Mouse (Mus musculus): ENCODE measurements at regions not wholly inside any gene's neighbourhood (a gene's known extent, or its start where the extent isn't known, plus 50 kb on each side); places are given as distances from the start of the nearest gene placed in this dataset.

DNA sequence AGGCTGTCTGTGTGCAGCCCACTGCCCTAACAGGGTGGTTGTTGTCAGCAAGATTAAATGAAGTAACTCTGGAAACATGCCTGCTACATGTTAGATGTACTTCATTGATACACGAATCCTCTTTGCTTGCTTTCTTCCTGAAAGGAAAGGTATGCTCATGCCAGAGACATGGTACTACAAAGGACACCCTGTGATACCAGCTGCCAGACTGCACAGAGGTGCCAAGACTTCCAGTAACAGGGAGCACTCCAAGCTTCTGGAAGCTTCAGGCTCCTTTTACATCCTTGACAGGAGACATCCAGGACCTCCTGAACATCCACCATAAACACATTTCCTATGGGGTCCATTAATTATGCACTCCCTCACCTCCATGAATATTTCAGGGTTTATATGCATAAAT, 505.7 kb downstream of the 1810013L24Rik start:
- WGBS, result 79% methylated on average over 1 of the region's 1 CpGs
- Histone ChIP-seq H3K27ac (ENCODE audit: low read depth) (no peak overlapping the region), H3K36me3 (ENCODE audit: control insufficient read depth, insufficient read depth, low read length) (no peaks in the 10 kb centered on the region), H3K4me1 (replicated peaks; ENCODE audit: control insufficient read depth, insufficient read depth, low read length) (no peaks in the 10 kb centered on the region), H3K9me3 (ENCODE audit: control insufficient read depth, low read length) (no peaks in the 10 kb centered on the region), H3K4me3 (ENCODE audit: low read depth, low read length) (no peak overlapping the region), H3K4me2 (ENCODE audit: low read length) (no peak overlapping the region), H3K27me3 (replicated peaks; ENCODE audit: control insufficient read depth, insufficient read depth, low read length) (no peaks in the 10 kb centered on the region), H3K9ac (ENCODE audit: low read length) (no peak overlapping the region)
- DNase-seq (ENCODE audit: low spot score) (no peak), ATAC-seq (replicated peaks; ENCODE audit: low FRiP score, low TSS enrichment, low read depth) (no peak)

DNA sequence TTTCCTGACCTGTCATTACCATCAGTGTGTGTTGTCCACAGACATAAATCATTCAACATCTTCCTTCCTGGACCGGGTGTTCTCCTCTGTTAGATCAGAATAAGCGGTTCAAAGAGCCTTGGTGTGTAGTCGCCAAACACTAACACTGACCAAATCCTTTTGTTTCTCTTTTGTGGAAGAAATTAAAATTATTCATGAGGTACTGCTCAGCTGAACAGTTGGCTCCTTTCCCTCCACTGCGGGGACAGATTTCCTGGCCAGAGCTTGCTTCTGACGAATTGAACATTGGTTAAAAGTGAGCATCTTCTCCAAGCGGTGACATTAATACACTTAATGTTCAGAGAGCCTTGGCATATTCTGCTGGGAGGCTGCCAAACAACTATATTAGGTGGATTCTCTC, 506.2 kb downstream of the 1810013L24Rik start:
- Histone ChIP-seq H3K4me2 (ENCODE audit: low read length) (no peak overlapping the region), H3K9ac (ENCODE audit: low read length) (no peak overlapping the region), H3K36me3 (ENCODE audit: control insufficient read depth, insufficient read depth, low read length) (no peaks in the 10 kb centered on the region), H3K4me1 (replicated peaks; ENCODE audit: control insufficient read depth, insufficient read depth, low read length) (no peaks in the 10 kb centered on the region), H3K9me3 (ENCODE audit: control insufficient read depth, low read length) (no peaks in the 10 kb centered on the region), H3K27me3 (replicated peaks; ENCODE audit: control insufficient read depth, insufficient read depth, low read length) (no peaks in the 10 kb centered on the region), H3K4me3 (ENCODE audit: low read depth, low read length) (no peak overlapping the region), H3K27ac (ENCODE audit: low read depth) (no peak overlapping the region)
- DNase-seq (ENCODE audit: low spot score), result no peak
- 83% methylated on average over 6 of the region's 6 CpGs for WGBS
- no peak for ATAC-seq (replicated peaks; ENCODE audit: low FRiP score, low TSS enrichment, low read depth)

DNA sequence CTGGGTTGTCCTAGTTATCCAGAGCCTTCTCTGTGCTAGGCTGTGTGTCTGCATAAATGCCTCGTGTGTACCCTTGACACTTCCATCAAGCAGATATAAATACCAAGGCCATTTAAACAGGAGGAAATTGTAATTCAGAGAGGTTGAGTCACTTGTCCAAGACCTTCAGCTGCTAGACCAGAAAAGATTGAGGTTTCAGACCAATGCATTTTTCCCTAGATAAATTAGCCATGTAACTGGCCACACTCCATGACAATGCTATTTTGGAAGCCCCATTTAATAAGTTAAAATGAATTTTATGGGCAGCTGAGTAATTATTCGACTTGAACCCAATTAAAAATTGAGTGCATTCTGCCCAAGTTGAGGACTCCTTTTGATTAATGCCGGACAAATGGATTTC, 509.6 kb downstream of the 1810013L24Rik start:
- no peak overlapping the region for H3K4me2 ChIP-seq (ENCODE audit: low read length)
- WGBS, result 72% methylated on average over 3 of the region's 3 CpGs
- H3K27ac ChIP-seq (ENCODE audit: low read depth), result no peak overlapping the region
- H3K9ac ChIP-seq (ENCODE audit: low read length), result no peak overlapping the region
- DNase-seq (ENCODE audit: low spot score) (no peak), ATAC-seq (replicated peaks; ENCODE audit: low FRiP score, low TSS enrichment, low read depth) (no peak)
- no peaks in the 10 kb centered on the region for H3K9me3 ChIP-seq (ENCODE audit: control insufficient read depth, low read length)
- H3K36me3 ChIP-seq (ENCODE audit: control insufficient read depth, insufficient read depth, low read length), result no peaks in the 10 kb centered on the region
- no peak overlapping the region for H3K4me3 ChIP-seq (ENCODE audit: low read depth, low read length)
- no peaks in the 10 kb centered on the region for H3K27me3 ChIP-seq (replicated peaks; ENCODE audit: control insufficient read depth, insufficient read depth, low read length)
- H3K4me1 ChIP-seq (replicated peaks; ENCODE audit: control insufficient read depth, insufficient read depth, low read length), result no peaks in the 10 kb centered on the region

DNA sequence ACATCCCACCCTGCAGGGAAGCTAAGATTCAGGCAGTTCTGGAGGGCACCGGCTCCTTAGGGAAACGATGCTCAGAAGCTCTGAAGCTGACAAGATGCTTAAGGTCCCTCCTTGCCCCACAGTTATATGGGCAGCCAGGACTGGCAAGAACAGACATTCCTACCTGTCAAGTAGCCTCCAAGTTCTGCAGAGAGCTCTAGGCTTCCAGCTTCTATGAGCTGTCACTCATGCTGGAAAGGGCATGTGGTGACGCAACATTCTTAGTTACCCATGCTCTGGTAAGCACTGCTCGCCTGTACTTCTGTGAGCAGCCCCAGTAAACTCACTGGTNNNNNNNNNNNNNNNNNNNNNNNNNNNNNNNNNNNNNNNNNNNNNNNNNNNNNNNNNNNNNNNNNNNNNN, 511.3 kb downstream of the 1810013L24Rik start:
- no peaks in the 10 kb centered on the region for H3K4me1 ChIP-seq (replicated peaks; ENCODE audit: control insufficient read depth, insufficient read depth, low read length)
- H3K9me3 ChIP-seq (ENCODE audit: control insufficient read depth, low read length), result no peaks in the 10 kb centered on the region
- no peak for ATAC-seq (replicated peaks; ENCODE audit: low FRiP score, low TSS enrichment, low read depth)
- WGBS, result 93% methylated on average over 4 of the region's 4 CpGs
- no peak overlapping the region for H3K9ac ChIP-seq (ENCODE audit: low read length)
- H3K4me2 ChIP-seq (ENCODE audit: low read length), result no peak overlapping the region
- H3K36me3 ChIP-seq (ENCODE audit: control insufficient read depth, insufficient read depth, low read length), result no peaks in the 10 kb centered on the region
- no peak overlapping the region for H3K4me3 ChIP-seq (ENCODE audit: low read depth, low read length)
- H3K27ac ChIP-seq (ENCODE audit: low read depth), result no peak overlapping the region
- H3K27me3 ChIP-seq (replicated peaks; ENCODE audit: control insufficient read depth, insufficient read depth, low read length), result no peaks in the 10 kb centered on the region
- no peak for DNase-seq (ENCODE audit: low spot score)

DNA sequence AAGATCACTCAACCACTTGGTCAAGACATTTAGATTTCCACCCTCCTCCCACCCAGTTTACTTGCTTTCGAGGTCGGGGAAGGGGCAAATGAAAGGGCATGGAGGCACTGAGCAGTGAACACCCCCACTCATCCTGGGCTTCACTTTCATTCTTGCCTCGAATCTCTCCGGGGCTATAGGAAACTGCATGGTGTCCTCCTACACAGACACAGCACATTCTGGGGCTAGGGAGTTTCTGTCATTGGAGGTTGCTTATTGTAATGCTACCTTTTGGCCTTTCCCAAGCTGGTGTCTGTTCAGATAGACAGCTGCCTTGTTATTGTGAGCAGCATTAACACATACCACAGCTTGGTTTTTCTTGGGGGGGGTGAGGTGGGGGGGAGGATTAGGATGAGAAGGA, 523.9 kb downstream of the 1810013L24Rik start:
- DNase-seq (ENCODE audit: low spot score) (no peak), ATAC-seq (replicated peaks; ENCODE audit: low FRiP score, low TSS enrichment, low read depth) (no peak)
- no peak overlapping the region for H3K27ac ChIP-seq (ENCODE audit: low read depth)
- no peaks in the 10 kb centered on the region for H3K27me3 ChIP-seq (replicated peaks; ENCODE audit: control insufficient read depth, insufficient read depth, low read length)
- no peak overlapping the region for H3K4me3 ChIP-seq (ENCODE audit: low read depth, low read length)
- WGBS, result 73% methylated on average over 4 of the region's 4 CpGs
- H3K9me3 ChIP-seq (ENCODE audit: control insufficient read depth, low read length), result no peaks in the 10 kb centered on the region
- H3K9ac ChIP-seq (ENCODE audit: low read length), result no peak overlapping the region
- no peak overlapping the region for H3K4me2 ChIP-seq (ENCODE audit: low read length)
- H3K36me3 ChIP-seq (ENCODE audit: control insufficient read depth, insufficient read depth, low read length), result no peaks in the 10 kb centered on the region
- H3K4me1 ChIP-seq (replicated peaks; ENCODE audit: control insufficient read depth, insufficient read depth, low read length), result no peaks in the 10 kb centered on the region

DNA sequence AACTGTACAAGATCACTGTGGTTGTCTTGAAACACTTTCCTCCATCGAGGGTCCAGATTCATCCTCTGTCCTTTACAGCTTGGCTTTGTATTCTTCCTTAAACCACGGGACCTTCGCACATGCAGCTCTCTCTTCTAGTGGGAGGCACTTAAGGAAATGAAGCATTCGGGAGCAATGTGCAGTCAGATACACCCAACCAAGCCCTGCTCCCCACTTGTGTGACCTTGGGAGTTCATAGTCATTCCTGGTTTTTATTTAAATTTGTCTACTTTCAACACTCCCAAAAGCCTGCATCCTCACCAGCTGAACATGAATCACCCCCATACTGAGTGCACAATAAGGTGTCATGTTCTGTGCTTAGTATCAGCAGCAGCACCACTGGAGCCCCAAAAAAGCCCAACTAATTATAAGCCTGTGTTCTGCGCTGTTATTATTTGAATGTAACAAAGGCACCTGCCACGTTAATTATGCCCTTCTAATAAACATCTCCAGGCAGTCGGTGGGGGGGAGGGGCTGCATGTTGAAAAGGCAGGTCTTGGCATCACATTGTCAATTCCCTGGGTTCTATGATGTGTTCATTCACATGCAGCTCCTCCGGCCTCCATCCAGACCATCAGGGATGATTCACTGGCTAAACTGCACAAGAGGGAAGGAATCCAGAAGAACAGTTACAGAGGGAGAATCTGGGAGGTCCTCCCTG, 524.6 kb downstream of the 1810013L24Rik start:
- Histone ChIP-seq H3K4me2 (ENCODE audit: low read length) (no peak overlapping the region), H3K27me3 (replicated peaks; ENCODE audit: control insufficient read depth, insufficient read depth, low read length) (no peaks in the 10 kb centered on the region), H3K27ac (ENCODE audit: low read depth) (no peak overlapping the region), H3K4me3 (ENCODE audit: low read depth, low read length) (no peak overlapping the region), H3K9me3 (ENCODE audit: control insufficient read depth, low read length) (no peaks in the 10 kb centered on the region), H3K36me3 (ENCODE audit: control insufficient read depth, insufficient read depth, low read length) (no peaks in the 10 kb centered on the region), H3K4me1 (replicated peaks; ENCODE audit: control insufficient read depth, insufficient read depth, low read length) (no peaks in the 10 kb centered on the region), H3K9ac (ENCODE audit: low read length) (no peak overlapping the region)
- 79% methylated on average over 8 of the region's 8 CpGs for WGBS
- ATAC-seq (replicated peaks; ENCODE audit: low FRiP score, low TSS enrichment, low read depth) (no peak), DNase-seq (ENCODE audit: low spot score) (no peak)

DNA sequence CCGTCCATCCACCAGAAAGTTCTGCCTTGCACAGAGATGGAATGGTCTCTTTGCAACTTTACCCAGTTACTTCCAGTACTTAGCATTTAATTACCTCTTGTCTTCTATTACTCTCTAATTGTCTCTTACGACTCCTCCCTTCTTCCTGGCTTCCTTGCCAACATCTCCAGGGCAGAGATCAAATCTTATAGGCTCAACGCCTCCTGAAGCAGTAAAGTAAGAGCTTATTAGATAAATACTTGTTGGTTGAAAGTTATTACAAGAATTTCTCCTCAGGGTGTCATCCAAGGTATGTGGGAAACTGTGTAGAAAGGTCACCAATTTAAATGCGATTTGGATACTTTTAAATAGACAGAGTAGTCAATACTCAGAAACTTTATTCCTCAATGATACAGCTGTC, 528.8 kb downstream of the 1810013L24Rik start:
- H3K9me3 ChIP-seq (ENCODE audit: control insufficient read depth, low read length), result no peaks in the 10 kb centered on the region
- H3K36me3 ChIP-seq (ENCODE audit: control insufficient read depth, insufficient read depth, low read length), result no peaks in the 10 kb centered on the region
- ATAC-seq (replicated peaks; ENCODE audit: low FRiP score, low TSS enrichment, low read depth), result no peak
- no peaks in the 10 kb centered on the region for H3K4me1 ChIP-seq (replicated peaks; ENCODE audit: control insufficient read depth, insufficient read depth, low read length)
- DNase-seq (ENCODE audit: low spot score), result no peak
- no peak overlapping the region for H3K27ac ChIP-seq (ENCODE audit: low read depth)
- H3K9ac ChIP-seq (ENCODE audit: low read length), result no peak overlapping the region
- 80% methylated on average over 4 of the region's 4 CpGs for WGBS
- no peak overlapping the region for H3K4me2 ChIP-seq (ENCODE audit: low read length)
- no peak overlapping the region for H3K4me3 ChIP-seq (ENCODE audit: low read depth, low read length)
- no peaks in the 10 kb centered on the region for H3K27me3 ChIP-seq (replicated peaks; ENCODE audit: control insufficient read depth, insufficient read depth, low read length)

DNA sequence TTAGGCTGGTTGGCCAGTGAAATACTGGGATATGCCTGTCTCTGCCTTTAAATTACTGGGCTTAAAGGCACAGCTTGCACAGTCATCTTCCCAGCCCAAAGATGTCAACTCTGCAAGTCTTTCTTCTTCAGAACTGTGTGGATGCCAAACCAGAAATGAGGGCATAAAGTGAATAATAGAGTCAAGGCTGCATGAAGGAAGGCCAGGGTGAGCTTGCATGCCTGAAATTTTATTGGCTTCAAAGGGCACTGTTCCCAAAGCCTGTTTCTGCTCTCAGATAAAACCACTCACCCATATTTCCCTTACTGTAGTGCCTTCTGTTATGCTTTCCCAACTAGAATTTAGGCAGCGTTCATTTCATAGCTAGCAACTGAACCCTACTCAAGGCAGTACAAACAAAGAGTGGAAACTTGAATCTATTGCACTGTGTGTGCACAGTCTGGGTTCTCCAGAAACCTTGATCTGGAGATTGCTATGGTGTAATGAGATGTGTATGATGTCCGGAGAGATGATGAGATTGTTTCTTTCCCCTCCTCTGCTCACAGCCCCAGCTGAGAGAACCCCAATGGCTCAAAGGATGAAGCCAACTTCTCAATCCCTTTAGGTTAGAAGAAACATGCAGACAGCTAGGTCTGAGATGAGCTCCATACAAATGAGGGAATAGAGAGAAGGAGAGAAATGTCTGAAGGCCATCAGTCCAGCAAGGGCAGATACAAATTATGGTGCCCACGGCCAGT, 529.7 kb downstream of the 1810013L24Rik start:
- Histone ChIP-seq H3K9me3 (ENCODE audit: control insufficient read depth, low read length) (no peaks in the 10 kb centered on the region), H3K9ac (ENCODE audit: low read length) (no peak overlapping the region), H3K4me3 (ENCODE audit: low read depth, low read length) (no peak overlapping the region), H3K36me3 (ENCODE audit: control insufficient read depth, insufficient read depth, low read length) (no peaks in the 10 kb centered on the region), H3K27ac (ENCODE audit: low read depth) (no peak overlapping the region), H3K27me3 (replicated peaks; ENCODE audit: control insufficient read depth, insufficient read depth, low read length) (no peaks in the 10 kb centered on the region), H3K4me1 (replicated peaks; ENCODE audit: control insufficient read depth, insufficient read depth, low read length) (no peaks in the 10 kb centered on the region), H3K4me2 (ENCODE audit: low read length) (no peak overlapping the region)
- DNase-seq (ENCODE audit: low spot score) (no peak), ATAC-seq (replicated peaks; ENCODE audit: low FRiP score, low TSS enrichment, low read depth) (no peak)
- WGBS, result 79% methylated on average over 3 of the region's 3 CpGs

DNA sequence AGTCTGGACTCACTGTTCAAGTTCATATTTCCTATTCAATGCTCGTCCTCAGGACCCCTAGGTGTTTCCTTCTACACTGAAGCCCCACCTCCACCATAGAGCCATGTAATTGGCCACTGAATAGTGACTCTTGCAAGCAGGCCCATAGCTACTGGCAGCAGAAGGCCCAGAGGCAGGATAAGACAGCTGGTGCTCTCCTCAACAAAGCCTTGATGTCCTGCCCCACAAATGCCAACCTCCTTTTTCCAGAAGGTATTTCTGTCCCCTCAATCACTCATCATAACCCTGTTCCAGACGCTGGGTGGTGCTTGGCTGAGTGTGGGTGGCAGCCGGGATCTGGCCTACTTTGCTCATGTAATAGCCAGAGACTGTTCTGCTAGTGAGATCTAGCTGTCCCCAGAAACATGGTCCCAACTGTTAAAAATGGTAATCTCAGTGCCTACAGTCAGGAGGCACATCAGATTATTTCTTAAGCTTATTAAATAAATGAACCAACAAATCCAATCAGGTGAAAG, 530.9 kb downstream of the 1810013L24Rik start:
- no peaks in the 10 kb centered on the region for H3K9me3 ChIP-seq (ENCODE audit: control insufficient read depth, low read length)
- no peak for DNase-seq (ENCODE audit: low spot score)
- H3K4me3 ChIP-seq (ENCODE audit: low read depth, low read length), result no peak overlapping the region
- H3K9ac ChIP-seq (ENCODE audit: low read length), result no peak overlapping the region
- no peaks in the 10 kb centered on the region for H3K27me3 ChIP-seq (replicated peaks; ENCODE audit: control insufficient read depth, insufficient read depth, low read length)
- no peaks in the 10 kb centered on the region for H3K4me1 ChIP-seq (replicated peaks; ENCODE audit: control insufficient read depth, insufficient read depth, low read length)
- no peak for ATAC-seq (replicated peaks; ENCODE audit: low FRiP score, low TSS enrichment, low read depth)
- H3K36me3 ChIP-seq (ENCODE audit: control insufficient read depth, insufficient read depth, low read length), result no peaks in the 10 kb centered on the region
- no peak overlapping the region for H3K4me2 ChIP-seq (ENCODE audit: low read length)
- WGBS, result 76% methylated on average over 3 of the region's 3 CpGs
- no peak overlapping the region for H3K27ac ChIP-seq (ENCODE audit: low read depth)
